Mouse (Mus musculus) neural tube, embryonic 11.5 days (tissue): ENCODE results near the gene Kif5c. TPM values are rescaled to one million over a fixed set of nuclear protein-coding genes. Genes with fewer than 3 reads are reported as not detected.
A peak's percentile ranks its signal among the peaks of the same experiment; 100 is the strongest.

Experiments used
- ATAC-seq: fragments of 200-750 bp; cut with Nextera tagmentation; 2 replicates; pipeline ENCODE4 v1.8.0; 2017; ENCODE audit warnings: moderate number of reproducible peaks, mild to moderate bottlenecking, moderate TSS enrichment, moderate library complexity; ENCODE audit not compliant: insufficient read depth, low FRiP score, low TSS enrichment
- DNase-seq: peaks from one replicate; pipeline ENCODE4 v3.0.0-alpha.2; 2015; ENCODE audit warnings: low spot score
- H3K27ac ChIP-seq: fragments of 300-500 bp; sonication (generic); 2 replicates; pipeline ENCODE4 v1.5.1; 2014; ENCODE audit warnings: low read depth, mild to moderate bottlenecking, low read length
- H3K27me3 ChIP-seq: fragments of 300-500 bp; sonication (generic); 2 replicates; pipeline ENCODE4 v1.6.1; 2014; ENCODE audit warnings: mild to moderate bottlenecking, low read length, mixed read lengths; ENCODE audit not compliant: control insufficient read depth, insufficient read depth
- H3K36me3 ChIP-seq: fragments of 300-500 bp; sonication (generic); 2 replicates; pipeline ENCODE4 v1.6.1; 2014; ENCODE audit warnings: mild to moderate bottlenecking, low read length, moderate library complexity, mixed read lengths; ENCODE audit not compliant: control insufficient read depth, insufficient read depth
- H3K4me1 ChIP-seq: fragments of 300-500 bp; sonication (generic); 2 replicates; pipeline ENCODE4 v1.6.1; 2014; ENCODE audit warnings: low read length, mixed read lengths; ENCODE audit not compliant: control insufficient read depth, insufficient read depth
- H3K4me2 ChIP-seq: fragments of 300-500 bp; sonication (generic); 2 replicates; pipeline ENCODE4 v1.6.1; 2014; ENCODE audit warnings: low read depth, mild to moderate bottlenecking, moderate library complexity
- H3K4me3 ChIP-seq: fragments of 300-500 bp; sonication (generic); 2 replicates; pipeline ENCODE4 v1.5.1; 2014; ENCODE audit warnings: low read depth, low read length
- H3K9ac ChIP-seq: fragments of 300-500 bp; sonication (generic); 2 replicates; pipeline ENCODE4 v1.6.1; 2014; ENCODE audit warnings: mild to moderate bottlenecking, low read length
- H3K9me3 ChIP-seq: fragments of 300-500 bp; sonication (generic); 2 replicates; pipeline ENCODE4 v1.6.1; 2016; ENCODE audit warnings: low read length; ENCODE audit not compliant: control insufficient read depth
- WGBS: fragments of 180-500 bp; shearing (Covaris S2); extraction: QIAGEN DNeasy Blood & Tissue Kit; methylation state at CpG from one replicate; pipeline ENCODE4 v1.1.7; 2014; 5-methylcytosine and 5-hydroxymethylcytosine counted together
- polyA plus RNA-seq: library from polyadenylated mRNA; unstranded; fragments of >200 nt; fragmentation: Nextera tagmentation; extraction: Ambion mirVana; gene quantifications from 2 replicates; pipeline ENCODE4 v1.2.1, GENCODE M21; 2014

Gene Kif5c
- polyA plus RNA-seq, 1 experiment from 2014 or later = 122 TPM

DNA sequence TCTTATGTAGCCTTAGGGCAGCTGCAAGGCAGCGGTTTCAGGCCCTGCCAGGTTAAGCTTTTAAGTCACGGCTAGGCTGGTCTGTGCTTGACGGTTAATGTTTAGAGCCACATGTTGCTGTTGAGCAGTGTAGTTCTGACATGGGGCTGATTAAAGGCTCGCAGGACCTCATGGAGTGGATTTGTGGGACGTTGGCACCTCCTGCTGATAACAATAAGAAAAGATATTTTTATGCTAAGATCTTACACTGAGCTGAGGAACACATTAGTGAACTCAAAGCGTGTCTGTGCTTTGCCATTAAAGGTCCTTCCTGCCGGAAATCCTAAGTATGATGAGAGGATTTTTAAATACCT, 114.5 kb downstream of the Kif5c start:
- Histone ChIP-seq H3K27ac (no peak overlapping the region), H3K9me3 (no peaks in the 10 kb centered on the region), H3K4me1 (no peaks in the 10 kb centered on the region), H3K36me3 (peaks cover 4% of the 10 kb centered on the region), H3K4me3 (no peak overlapping the region), H3K4me2 (no peak overlapping the region), H3K9ac (no peak overlapping the region), H3K27me3 (no peaks in the 10 kb centered on the region)
- ATAC-seq (no peak), DNase-seq (no peak)
- 63% methylated on average over 7 of the region's 7 CpGs for WGBS

DNA sequence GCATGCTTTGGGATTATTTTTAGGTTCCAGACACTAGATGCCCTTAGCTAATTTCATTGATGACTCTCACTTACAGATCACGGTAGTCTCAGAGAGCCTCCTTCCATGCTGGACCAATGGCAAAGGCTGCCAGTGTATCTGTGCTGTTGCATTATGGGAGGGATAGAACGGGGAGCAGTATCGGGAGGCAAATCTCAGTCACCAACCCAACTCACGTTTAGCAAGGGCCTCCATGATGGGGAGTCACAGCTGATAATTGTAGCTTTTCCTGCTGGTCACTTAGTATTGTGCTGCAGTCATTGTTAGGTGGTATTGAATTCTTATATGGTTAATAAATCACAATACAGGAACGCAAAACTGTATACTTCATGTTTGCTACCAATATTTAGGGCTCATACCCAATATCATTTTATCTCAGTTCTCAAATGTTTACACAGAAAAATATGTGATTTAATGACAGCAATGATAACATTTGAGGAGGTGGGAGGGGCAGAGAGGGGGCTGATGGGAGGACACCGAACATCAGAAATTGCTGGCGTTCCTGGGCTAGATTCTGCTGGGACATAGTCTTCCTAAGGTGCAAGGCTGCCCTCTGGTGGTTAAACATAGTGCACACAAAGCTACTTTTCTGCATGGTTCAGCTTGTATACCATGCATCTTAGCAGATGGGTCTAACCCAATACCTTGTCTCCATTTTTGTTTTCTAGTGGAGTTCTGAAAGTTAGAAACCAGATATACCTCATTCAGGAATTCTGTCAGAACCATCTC, 115.1 kb downstream of the Kif5c start:
- no peak overlapping the region for H3K4me2 ChIP-seq
- DNase-seq = peak; percentile 75
- no peaks in the 10 kb centered on the region for H3K9me3 ChIP-seq
- H3K27me3 ChIP-seq = no peaks in the 10 kb centered on the region
- WGBS = 63% methylated on average over 7 of the region's 7 CpGs
- no peak overlapping the region for H3K9ac ChIP-seq
- no peaks in the 10 kb centered on the region for H3K4me1 ChIP-seq
- peak; percentile 63 for ATAC-seq
- no peak overlapping the region for H3K27ac ChIP-seq
- H3K4me3 ChIP-seq = no peak overlapping the region
- H3K36me3 ChIP-seq = peaks cover 7% of the 10 kb centered on the region

DNA sequence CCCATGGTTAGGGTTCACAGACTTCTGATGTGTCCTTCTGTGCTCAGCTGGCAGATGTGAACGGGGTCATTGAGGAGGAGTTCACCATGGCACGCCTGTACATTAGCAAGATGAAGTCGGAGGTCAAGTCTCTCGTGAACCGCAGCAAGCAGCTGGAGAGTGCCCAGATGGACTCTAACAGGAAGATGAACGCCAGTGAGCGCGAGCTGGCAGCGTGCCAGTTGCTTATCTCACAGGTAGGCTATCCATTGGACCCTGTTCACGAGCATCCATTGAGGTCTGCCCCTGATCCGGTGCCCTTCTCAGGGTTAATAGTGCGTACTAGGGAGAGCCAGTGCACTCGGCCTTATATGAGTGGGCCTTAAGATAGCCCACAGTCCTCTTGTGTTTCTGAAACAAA, 116.3 kb downstream of the Kif5c start:
- 83% methylated on average over 13 of the region's 13 CpGs for WGBS
- H3K9me3 ChIP-seq = no peaks in the 10 kb centered on the region
- ATAC-seq (no peak), DNase-seq (no peak)
- H3K4me1 ChIP-seq = no peaks in the 10 kb centered on the region
- H3K27me3 ChIP-seq = no peaks in the 10 kb centered on the region
- H3K9ac ChIP-seq = no peak overlapping the region
- H3K27ac ChIP-seq = no peak overlapping the region
- H3K4me3 ChIP-seq = no peak overlapping the region
- H3K4me2 ChIP-seq = no peak overlapping the region
- H3K36me3 ChIP-seq = peaks cover 7% of the 10 kb centered on the region

DNA sequence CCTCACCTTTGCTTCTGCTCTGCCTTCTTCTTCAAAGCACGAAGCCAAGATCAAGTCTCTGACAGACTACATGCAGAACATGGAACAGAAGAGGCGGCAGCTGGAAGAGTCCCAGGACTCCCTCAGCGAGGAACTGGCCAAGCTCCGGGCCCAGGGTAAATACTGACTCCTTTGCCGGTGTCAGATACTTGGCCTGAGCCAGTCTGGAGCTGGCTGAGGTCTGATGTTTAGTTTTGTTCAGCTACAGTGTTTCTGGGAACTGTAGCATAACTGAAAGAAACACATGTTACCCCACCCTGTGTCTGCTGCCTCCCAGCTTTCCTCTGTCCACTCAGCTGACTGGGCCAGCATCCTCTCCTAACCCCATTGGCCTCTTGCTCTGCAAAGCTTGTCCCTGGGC, 119.9 kb downstream of the Kif5c start:
- no peaks in the 10 kb centered on the region for H3K9me3 ChIP-seq
- H3K9ac ChIP-seq = no peak overlapping the region
- no peak for DNase-seq
- peaks cover 5% of the 10 kb centered on the region for H3K36me3 ChIP-seq
- 86% methylated on average over 5 of the region's 5 CpGs for WGBS
- H3K4me2 ChIP-seq = no peak overlapping the region
- no peak overlapping the region for H3K4me3 ChIP-seq
- H3K4me1 ChIP-seq = peaks cover 10% of the 10 kb centered on the region
- ATAC-seq = no peak
- no peaks in the 10 kb centered on the region for H3K27me3 ChIP-seq
- H3K27ac ChIP-seq = no peak overlapping the region

DNA sequence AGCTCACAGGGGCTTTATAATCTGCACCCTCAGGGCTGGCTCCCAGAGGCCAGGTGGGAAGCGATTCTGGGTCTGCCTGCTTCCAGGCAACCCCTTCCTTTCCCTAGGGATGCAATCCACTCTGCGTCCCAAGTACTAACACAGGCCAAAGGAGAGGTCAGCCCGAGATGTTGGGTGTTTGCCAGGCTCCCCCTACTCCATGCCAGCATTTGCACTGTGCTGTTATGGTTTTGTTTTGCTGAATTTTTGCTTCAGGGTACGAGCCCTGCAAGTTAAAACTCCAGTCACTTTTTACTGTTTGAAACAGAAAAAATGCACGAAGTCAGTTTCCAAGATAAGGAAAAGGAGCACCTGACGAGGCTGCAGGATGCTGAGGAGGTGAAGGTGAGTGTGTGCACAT, 121.9 kb downstream of the Kif5c start:
- H3K9ac ChIP-seq = no peak overlapping the region
- 79% methylated on average over 6 of the region's 6 CpGs for WGBS
- DNase-seq = no peak
- no peaks in the 10 kb centered on the region for H3K27me3 ChIP-seq
- ATAC-seq = no peak
- H3K36me3 ChIP-seq = peaks cover 5% of the 10 kb centered on the region
- no peak overlapping the region for H3K4me2 ChIP-seq
- H3K4me3 ChIP-seq = no peak overlapping the region
- no peaks in the 10 kb centered on the region for H3K9me3 ChIP-seq
- no peak overlapping the region for H3K27ac ChIP-seq
- H3K4me1 ChIP-seq = peaks cover 10% of the 10 kb centered on the region

DNA sequence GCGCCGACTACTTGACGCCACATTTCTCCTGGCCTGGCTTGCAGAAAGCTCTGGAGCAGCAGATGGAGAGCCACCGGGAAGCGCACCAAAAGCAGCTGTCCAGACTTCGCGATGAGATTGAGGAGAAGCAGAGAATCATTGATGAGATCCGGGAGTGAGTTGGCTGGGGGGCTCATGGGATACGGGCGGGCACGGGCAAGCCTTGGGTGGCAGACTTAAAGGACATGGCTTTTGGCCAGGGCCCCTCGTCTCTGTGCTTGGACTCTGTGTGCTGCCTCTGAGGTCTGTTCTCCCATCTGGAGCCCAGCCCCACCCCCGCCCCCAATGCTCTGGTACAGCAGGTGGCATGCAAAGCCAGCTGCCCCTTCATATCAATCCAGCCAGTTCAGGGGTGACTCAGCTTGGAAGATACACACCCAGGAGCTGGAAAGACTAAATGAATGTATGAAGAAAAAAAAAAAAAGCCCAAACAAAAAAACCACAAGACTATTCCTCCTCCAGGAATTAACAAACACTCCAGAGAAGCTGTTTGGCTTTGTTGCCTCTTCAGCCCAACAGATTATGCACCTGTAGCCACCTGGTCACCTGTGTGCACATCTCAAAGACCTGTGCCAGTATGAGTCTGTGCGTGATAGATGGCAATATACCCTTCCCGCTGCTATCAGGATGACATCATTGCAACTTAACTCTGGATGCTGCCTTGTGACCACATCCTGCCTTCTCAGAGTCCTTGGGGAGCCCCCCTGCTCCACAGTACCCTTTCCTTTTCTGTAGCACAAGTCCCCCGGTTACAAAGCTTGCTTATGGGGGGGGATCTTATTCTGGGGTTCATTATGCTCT, 123.0 kb downstream of the Kif5c start:
- Histone ChIP-seq H3K4me3 (no peak overlapping the region), H3K9ac (no peak overlapping the region), H3K27ac (no peak overlapping the region), H3K36me3 (peaks cover 5% of the 10 kb centered on the region), H3K4me2 (no peak overlapping the region), H3K27me3 (no peaks in the 10 kb centered on the region), H3K9me3 (no peaks in the 10 kb centered on the region), H3K4me1 (peaks cover 10% of the 10 kb centered on the region)
- DNase-seq = no peak
- 73% methylated on average over 16 of the region's 16 CpGs for WGBS
- no peak for ATAC-seq

DNA sequence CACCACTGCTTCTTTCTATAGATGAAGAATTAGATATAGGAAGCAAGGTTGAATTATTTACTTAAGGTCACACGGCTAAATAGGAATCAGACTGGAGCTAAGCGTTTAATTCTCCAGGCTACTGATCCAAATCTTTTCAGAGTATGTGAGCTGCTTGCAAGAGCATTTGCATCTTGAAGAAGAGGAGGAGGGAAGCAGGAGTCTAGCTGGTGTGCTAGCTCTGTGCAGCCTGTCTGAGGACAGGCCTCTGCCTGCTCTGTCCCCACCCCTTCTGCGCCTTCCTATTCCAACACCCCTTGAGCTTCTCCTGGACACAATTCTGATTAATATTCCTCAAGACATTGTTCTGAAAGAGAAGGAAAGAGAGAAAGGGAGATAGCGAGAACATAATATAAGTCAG, 123.8 kb downstream of the Kif5c start:
- Histone ChIP-seq H3K4me1 (peaks cover 10% of the 10 kb centered on the region), H3K27ac (no peak overlapping the region), H3K36me3 (peaks cover 5% of the 10 kb centered on the region), H3K27me3 (no peaks in the 10 kb centered on the region), H3K9ac (no peak overlapping the region), H3K9me3 (no peaks in the 10 kb centered on the region), H3K4me3 (no peak overlapping the region), H3K4me2 (no peak overlapping the region)
- DNase-seq (no peak), ATAC-seq (no peak)
- WGBS = 83% methylated on average over 4 of the region's 4 CpGs

DNA sequence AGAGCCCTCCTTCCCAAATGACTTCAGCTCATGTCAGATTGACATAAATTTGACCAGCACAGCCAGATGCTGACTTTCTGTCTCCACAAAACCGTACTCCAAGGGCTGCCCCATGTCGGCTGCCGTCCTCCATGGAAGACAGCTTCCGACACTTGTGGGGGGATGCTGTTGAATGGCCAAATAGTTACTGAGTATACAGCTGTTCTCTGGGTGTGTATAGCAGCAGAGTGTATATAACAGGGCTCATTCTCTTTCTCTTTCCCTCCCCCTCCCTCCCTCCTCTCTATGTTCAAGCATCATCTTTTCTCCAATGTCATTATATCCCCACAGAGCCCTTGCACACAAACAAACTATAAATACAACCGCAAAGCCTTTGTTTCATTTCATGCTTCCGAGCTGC, 124.7 kb downstream of the Kif5c start:
- WGBS = 24% methylated on average over 6 of the region's 6 CpGs
- Histone ChIP-seq H3K4me3 (no peak overlapping the region), H3K27me3 (no peaks in the 10 kb centered on the region), H3K36me3 (peaks cover 3% of the 10 kb centered on the region), H3K4me1 (peaks cover 10% of the 10 kb centered on the region), H3K9me3 (no peaks in the 10 kb centered on the region), H3K27ac (peak overlapping the region; percentile 21; the same call in 1 of the 2 replicates), H3K9ac (no peak overlapping the region), H3K4me2 (no peak overlapping the region)
- ATAC-seq (0 out of 2 replicates have a peak, but pooled peaks have one; percentile 14), DNase-seq (no peak)
